Mouse (Mus musculus) embryonic fibroblast, embryonic 13.5 days (primary cell): Measurements from ENCODE around the gene Phykpl.

Source experiments
- CTCF ChIP-seq: IDR thresholded peaks from 2 replicates; pipeline ENCODE4 v1.5.1; 2011; ENCODE audit warnings: mild to moderate bottlenecking, control low read depth, low read length, moderate library complexity, borderline replicate concordance; ENCODE audit not compliant: insufficient read depth
- POLR2A ChIP-seq: IDR thresholded peaks from 2 replicates; pipeline ENCODE4 v1.6.1; 2011; ENCODE audit warnings: low read depth, mild to moderate bottlenecking, control low read depth, low read length, moderate library complexity

DNA sequence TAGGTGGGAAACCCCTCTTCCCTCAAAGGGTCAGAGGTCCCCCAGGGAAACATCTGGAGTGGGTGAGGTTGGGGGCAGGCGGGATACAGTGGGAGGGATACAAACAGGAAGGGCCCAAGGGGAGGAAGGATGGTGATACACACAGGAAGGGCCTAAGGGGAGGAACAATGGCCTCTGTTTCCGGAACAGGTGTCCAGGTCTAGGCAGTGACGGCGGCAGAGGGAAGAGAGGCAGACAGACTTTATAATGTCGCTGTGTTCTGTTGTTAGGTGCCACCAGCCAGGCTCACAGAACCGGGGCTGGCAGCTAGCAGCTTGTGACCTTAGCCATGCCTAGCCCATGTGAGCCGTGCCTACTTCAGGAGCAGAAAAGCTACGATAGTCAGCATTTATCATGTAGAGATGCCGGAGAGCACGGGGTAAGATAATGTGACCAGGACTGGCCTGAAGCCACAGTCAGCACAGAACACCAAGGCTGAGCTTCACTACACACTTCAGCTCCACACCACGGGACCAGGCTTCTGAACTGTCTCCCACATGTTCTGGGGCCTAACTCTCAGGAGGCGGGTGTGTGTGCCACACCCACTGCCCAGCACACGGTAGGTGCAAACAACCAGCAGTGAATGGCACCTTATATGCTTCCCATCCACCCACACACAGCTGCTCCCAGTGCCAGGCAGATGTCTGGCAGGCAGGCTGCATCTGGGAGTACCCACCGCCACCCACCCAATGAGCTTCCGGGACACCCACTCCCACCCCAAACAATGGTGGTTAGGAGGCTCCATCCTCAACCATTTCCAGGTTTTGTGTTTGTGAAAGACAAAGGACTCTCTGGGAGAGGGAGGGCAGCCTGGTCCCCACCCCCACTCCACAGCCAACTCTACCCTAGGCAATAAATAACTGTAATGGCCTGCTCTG is 62.5 kb downstream of the Phykpl start:
- no peak for TF ChIP-seq CTCF
- no peak for TF ChIP-seq POLR2A
